Mouse (Mus musculus) spleen, adult 2 months (tissue): Measurements from ENCODE around the gene Tnfaip8l2. TPM values are rescaled to one million over a fixed set of nuclear protein-coding genes. Genes with fewer than 3 reads are reported as not detected.
"Not testable (repeated sequence)": the region's sequence is repeated elsewhere in the genome, so short reads cannot be mapped to it uniquely, and the experiment has no call there.

Source experiments
- DNase-seq, 2 experiments: peaks; one replicate each; pipeline versions ENCODE4 v3.0.0 to v3.0.0-alpha.2; 2012 to 2021; ENCODE audit warnings: low spot score in 2 of 2, low read depth in 1 of 2
- H3K27ac ChIP-seq: fragments of 200-500 bp; 2 replicates; pipeline ENCODE4 v1.5.1; 2012; ENCODE audit warnings: low read length, inconsistent platforms; ENCODE audit not compliant: insufficient read depth
- H3K27me3 ChIP-seq: fragments of 200-500 bp; 2 replicates; pipeline ENCODE4 v1.6.1; 2012; ENCODE audit warnings: mild to moderate bottlenecking, moderate library complexity, low read length, inconsistent platforms; ENCODE audit not compliant: control insufficient read depth, insufficient read depth
- H3K36me3 ChIP-seq: fragments of 200-500 bp; 2 replicates; pipeline ENCODE4 v1.6.1; 2012; ENCODE audit warnings: mild to moderate bottlenecking, low read length, inconsistent platforms; ENCODE audit not compliant: control insufficient read depth, insufficient read depth
- H3K4me1 ChIP-seq: fragments of 200-500 bp; 2 replicates; pipeline ENCODE4 v1.6.1; 2011; ENCODE audit warnings: inconsistent platforms; ENCODE audit not compliant: control insufficient read depth, insufficient read depth, insufficient read length
- H3K4me3 ChIP-seq: fragments of 200-500 bp; 2 replicates; pipeline ENCODE4 v1.5.1; 2011; ENCODE audit warnings: mild to moderate bottlenecking, inconsistent platforms; ENCODE audit not compliant: insufficient read depth, insufficient read length; ENCODE audit errors: extremely low read depth
- CTCF ChIP-seq: fragments of 200-500 bp; IDR thresholded peaks from 2 replicates; pipeline ENCODE4 v1.5.1; 2011; ENCODE audit warnings: mild to moderate bottlenecking, inconsistent platforms; ENCODE audit not compliant: insufficient read depth, insufficient read length, insufficient replicate concordance; ENCODE audit errors: extremely low read depth
- POLR2A ChIP-seq: fragments of 200-500 bp; IDR thresholded peaks from 2 replicates; pipeline ENCODE4 v1.6.1; 2011; ENCODE audit warnings: low read depth, low read length, inconsistent platforms
- WGBS: fragments of 180-500 bp; shearing (Covaris S2); methylation state at CpG from one replicate; pipeline ENCODE4 v1.1.7; 2018; 5-methylcytosine and 5-hydroxymethylcytosine counted together
- polyA plus RNA-seq: library from polyadenylated mRNA; depleted of rRNA; stranded (reverse); fragments of >200 nt; gene quantifications from 2 replicates; pipeline ENCODE4 v1.2.3, GENCODE M21; 2012

Gene Tnfaip8l2
- polyA plus RNA-seq, 1 experiment: 89.1 TPM

DNA sequence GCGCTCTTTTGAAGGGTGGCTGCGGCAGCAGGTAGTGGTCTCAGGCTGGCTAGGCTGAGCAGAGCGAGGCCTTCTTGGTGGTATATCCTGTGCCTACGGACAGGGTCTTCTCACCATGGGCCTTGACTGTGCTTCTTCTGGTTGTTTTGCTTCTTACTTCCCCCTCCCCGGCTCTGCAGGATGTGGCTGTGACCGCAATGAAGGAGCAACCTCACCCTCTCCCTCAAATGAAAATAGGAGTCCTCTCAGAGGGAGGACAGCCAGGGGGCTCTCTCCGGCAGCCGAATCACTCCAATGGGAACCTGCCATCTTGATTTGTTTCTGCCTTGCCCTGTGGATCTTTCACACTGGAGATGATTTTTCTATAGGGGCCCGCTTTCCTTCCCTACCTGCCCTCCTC is 686 bp downstream of the Tnfaip8l2 start:
- DNase-seq: peak; percentile 53 to 77

DNA sequence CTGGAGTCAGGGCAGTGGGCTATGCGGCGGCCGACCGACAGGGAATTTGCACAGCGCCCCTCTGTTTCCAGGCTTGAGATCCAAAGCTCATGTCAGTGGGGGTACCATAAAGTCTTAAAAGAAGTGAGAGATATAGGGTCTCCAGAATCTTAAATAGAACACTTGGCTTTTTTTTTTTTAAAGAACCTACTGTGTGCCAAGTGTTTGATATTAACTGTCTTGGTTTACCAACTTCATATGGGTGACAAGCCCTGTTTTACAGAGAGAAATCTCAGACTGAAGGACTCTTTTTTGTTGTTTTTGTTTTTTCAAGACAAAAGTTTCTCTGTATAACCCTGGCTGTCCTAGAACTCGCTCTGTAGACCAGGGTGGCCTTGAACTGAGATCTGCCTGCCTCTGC is 1.4 kb downstream of the Tnfaip8l2 start:
- H3K27me3 ChIP-seq: no peaks in the 10 kb centered on the region
- TF ChIP-seq CTCF (no peak), POLR2A (no peak)
- 94% methylated on average over 6 of the region's 6 CpGs for WGBS
- H3K4me3 ChIP-seq: peak overlapping the region; percentile 82
- peak overlapping the region; percentile 94 for H3K27ac ChIP-seq
- peaks cover 12% of the 10 kb centered on the region for H3K36me3 ChIP-seq
- H3K4me1 ChIP-seq: peaks cover 28% of the 10 kb centered on the region; the same call in 1 of the 2 replicates
- DNase-seq: no peak

More for the DNA sequence above, 686 bp downstream of the Tnfaip8l2 start:
- H3K4me3 ChIP-seq: peak overlapping the region; percentile 82
- peaks cover 22% of the 10 kb centered on the region; the same call in 1 of the 2 replicates for H3K4me1 ChIP-seq
- no peak; the same call in 1 of the 2 replicates for TF ChIP-seq POLR2A
- no peak for TF ChIP-seq CTCF
- H3K27ac ChIP-seq: peak overlapping the region; percentile 94
- WGBS: 9% methylated on average over 9 of the region's 9 CpGs
- H3K27me3 ChIP-seq: no peaks in the 10 kb centered on the region
- H3K36me3 ChIP-seq: peaks cover 12% of the 10 kb centered on the region

DNA sequence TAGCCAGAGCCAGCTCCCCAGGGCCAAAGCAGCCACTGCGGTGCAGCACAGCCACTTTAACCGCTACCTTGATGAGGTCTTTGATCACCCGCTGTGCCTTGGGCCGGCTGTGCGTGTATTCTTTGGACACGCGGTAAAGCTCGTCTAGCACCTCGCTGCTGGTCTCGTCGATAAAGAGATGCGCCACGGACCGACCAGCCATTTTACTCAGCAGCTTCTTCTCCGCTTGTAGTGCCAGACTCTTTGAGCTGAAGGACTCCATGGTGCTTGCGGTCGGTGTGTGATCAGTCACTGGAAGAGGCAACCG is 1.9 kb downstream of the Tnfaip8l2 start:
- Histone ChIP-seq H3K4me1 (peaks cover 32% of the 10 kb centered on the region; the same call in 1 of the 2 replicates), H3K4me3 (peak overlapping the region; percentile 8; the same call in 1 of the 2 replicates), H3K27me3 (no peaks in the 10 kb centered on the region), H3K27ac (peak overlapping the region; percentile 64), H3K36me3 (peaks cover 12% of the 10 kb centered on the region)
- TF ChIP-seq CTCF: no peak
- DNase-seq: no peak
- WGBS: 87% methylated on average over 18 of the region's 18 CpGs

DNA sequence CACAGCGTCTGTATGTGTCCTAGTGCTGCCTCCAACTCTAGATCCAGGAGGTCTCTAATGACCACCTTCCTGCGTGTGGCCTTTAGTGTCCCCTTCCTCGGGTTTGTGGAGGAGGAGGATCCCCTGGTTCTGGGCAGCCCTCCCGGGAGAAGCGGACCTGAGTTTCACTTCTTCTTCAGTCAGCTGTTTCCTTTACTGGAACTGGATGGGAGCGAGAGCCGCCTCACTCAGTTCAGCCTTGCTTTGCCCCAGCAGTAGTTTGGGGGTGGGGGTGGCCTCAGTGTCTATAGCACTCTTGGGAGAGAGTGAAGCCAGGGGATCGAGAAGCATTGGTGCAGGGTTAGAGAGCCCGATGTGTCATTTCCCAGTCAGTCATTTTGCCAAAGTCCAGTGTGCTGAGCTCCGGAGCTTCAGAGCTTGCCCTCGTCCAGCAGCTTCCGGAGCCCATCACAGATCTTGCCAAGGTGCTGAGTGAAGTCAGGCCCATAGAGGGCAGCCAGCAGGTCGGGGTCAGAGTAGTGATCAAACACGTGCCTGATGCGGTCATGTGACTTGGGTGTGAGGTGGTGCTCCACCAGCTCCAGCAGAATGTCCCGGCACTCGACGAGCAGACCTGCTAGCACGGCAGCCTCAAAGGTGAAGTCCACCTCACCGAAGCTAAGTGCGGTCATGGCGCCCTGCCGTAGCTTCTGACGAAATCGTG is 2.4 kb downstream of the Tnfaip8l2 start:
- DNase-seq: peak in 1 of 2 experiments; percentile 27
- TF ChIP-seq CTCF (no peak), POLR2A (no peak)
- Histone ChIP-seq H3K36me3 (peaks cover 12% of the 10 kb centered on the region), H3K4me3 (peak overlapping the region; percentile 35; the same call in 1 of the 2 replicates), H3K27ac (peak overlapping the region; percentile 64), H3K27me3 (no peaks in the 10 kb centered on the region), H3K4me1 (peaks cover 32% of the 10 kb centered on the region; the same call in 1 of the 2 replicates)
- 62% methylated on average over 25 of the region's 25 CpGs for WGBS

DNA sequence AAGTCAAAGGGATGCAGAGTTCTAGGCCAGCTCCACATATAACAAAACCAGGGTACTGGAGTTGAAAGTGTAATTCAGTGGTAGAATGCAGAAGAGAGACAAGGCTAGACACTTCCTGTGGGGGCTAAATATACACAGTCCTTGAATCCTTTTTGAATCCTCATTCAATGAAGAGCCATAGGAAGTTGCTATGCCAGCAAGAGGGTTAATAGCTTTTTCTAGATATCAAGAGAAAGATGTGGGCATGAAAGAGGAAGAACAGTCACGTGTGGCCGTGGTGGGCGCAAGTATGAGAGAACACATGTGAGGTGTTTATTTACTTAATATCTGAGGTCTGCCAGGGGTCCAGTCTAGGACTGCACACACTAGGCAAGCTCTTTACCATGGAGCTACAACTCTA is 5.8 kb downstream of the Tnfaip8l2 start:
- 23% methylated on average over 3 of the region's 3 CpGs for WGBS
- Histone ChIP-seq H3K4me1 (peaks cover 36% of the 10 kb centered on the region), H3K27ac (peak overlapping the region; percentile 71), H3K27me3 (no peaks in the 10 kb centered on the region), H3K36me3 (peaks cover 12% of the 10 kb centered on the region), H3K4me3 (no peak overlapping the region)
- TF ChIP-seq CTCF (no peak), POLR2A (no peak)
- DNase-seq: peak in 1 of 2 experiments; percentile 37

DNA sequence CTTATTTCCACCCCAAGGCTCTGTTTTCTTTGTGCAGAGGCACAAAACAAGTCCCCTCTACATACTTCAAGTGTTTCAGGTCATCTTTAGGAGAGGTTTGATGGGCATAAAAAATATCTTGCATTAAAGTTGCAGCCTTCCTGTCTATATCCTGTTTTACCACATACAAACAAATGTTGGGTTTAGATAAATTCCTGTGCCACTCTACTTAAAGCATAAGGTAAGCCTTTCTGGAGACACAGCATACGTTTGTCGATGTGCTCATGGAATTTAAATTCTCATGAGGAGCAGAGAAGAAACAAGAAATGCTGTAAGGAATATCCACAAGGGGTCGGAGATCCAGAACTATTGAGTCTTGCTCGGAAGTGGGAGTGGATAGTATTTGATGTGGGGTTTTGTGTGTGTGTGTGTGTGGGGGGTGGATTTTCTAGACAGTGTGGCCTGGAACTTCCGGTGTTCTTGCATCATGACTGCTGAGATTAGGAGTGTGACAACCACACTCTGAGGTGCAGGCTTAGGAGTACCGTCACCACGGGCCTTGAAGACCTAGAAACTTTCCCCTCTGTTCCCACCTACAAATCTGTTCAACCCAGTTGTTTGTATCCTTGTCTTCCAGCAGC is 6.6 kb downstream of the Tnfaip8l2 start:
- H3K4me3 ChIP-seq: peak overlapping the region; percentile 11; the same call in 1 of the 2 replicates
- peak in 1 of 2 experiments; percentile 27 for DNase-seq
- H3K36me3 ChIP-seq: peaks cover 12% of the 10 kb centered on the region
- TF ChIP-seq CTCF: no peak
- 0 out of 2 replicates have a peak, but pooled peaks have one; percentile 9 for TF ChIP-seq POLR2A
- 19% methylated on average over 7 of the region's 7 CpGs for WGBS
- H3K27me3 ChIP-seq: no peaks in the 10 kb centered on the region
- peaks cover 35% of the 10 kb centered on the region for H3K4me1 ChIP-seq
- peak overlapping the region; percentile 71 for H3K27ac ChIP-seq

DNA sequence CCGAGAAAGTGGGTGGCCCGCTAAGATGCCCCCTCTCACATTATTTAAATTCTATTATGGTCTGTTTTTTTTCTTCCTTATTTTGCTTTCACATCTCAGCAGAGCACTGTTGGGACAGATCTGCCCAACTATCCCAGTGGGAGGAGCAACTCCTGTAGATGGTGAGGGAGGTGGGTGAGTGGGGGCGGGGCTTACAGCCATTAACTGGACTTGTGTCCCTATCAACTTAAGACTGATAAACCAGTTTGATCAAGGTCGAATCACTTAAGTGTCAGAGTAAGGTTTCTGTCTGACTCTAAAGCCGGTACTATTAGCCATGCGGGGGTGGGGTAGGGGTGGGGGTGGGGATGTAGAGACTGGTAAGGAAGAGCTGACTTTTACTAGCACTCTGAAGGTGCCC is 7.1 kb downstream of the Tnfaip8l2 start:
- peak overlapping the region; percentile 71 for H3K27ac ChIP-seq
- peaks cover 9% of the 10 kb centered on the region for H3K36me3 ChIP-seq
- TF ChIP-seq POLR2A: no peak
- no peak for TF ChIP-seq CTCF
- peak in 1 of 2 experiments; percentile 49 for DNase-seq
- H3K27me3 ChIP-seq: no peaks in the 10 kb centered on the region
- 3% methylated on average over 6 of the region's 6 CpGs for WGBS
- peak overlapping the region; percentile 47 for H3K4me3 ChIP-seq
- H3K4me1 ChIP-seq: peaks cover 30% of the 10 kb centered on the region

DNA sequence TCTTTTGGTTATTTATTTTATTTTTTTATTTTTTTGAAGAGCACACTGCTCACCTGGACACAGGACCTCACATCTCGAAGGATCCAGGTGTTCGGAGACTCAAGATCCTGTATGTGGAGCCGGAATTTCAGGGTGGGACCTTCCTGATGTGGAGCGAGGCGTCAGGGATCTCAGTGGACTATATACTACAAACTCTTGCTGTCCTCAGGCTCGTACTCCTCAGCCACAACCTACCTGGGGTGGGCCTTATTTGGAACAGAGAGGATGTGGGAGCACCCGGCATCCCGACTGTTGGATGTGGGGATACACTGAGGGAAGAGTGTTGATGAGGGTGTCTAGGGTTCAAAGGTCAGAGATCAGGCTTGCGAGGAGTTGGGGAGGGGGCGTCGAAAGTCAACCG is 8.0 kb downstream of the Tnfaip8l2 start:
- peaks cover 22% of the 10 kb centered on the region for H3K4me1 ChIP-seq
- H3K36me3 ChIP-seq, H3K4me3 ChIP-seq, DNase-seq, H3K27me3 ChIP-seq, H3K27ac ChIP-seq: not testable (repeated sequence)
- WGBS: no CpG with 5 or more reads among the region's 12 CpGs
